Mouse (Mus musculus) megakaryocyte, adult 5-6 weeks (primary cell): Measurements from ENCODE around the gene Fes. TPM values are rescaled to one million over a fixed set of nuclear protein-coding genes. Genes with fewer than 3 reads are reported as not detected.
A peak's percentile ranks its signal among the peaks of the same experiment; 100 is the strongest.

Experiments used
- ATAC-seq: 2 replicates; pipeline ENCODE4 v1.8.0; 2016; ENCODE audit warnings: mild to moderate bottlenecking, inconsistent platforms; ENCODE audit not compliant: poor library complexity, severe bottlenecking
- total RNA-seq, 2 experiments: library from RNA; stranded (forward) in 1 of 2; stranded (reverse) in 1 of 2; fragments of 153-499, 151-499 nt in 1 of 2; fragments of 221-1000, 200-1000 nt in 1 of 2; gene quantifications; 2 replicates each; pipeline versions ENCODE4 v1.2.3 to v1.2.4; 2015 to 2017

Gene Fes
- total RNA-seq (2015) (260 and 265 TPM in 2 replicates), total RNA-seq (2017) (252 and 267 TPM in 2 replicates)

GRCm38 (mm10) chr7:80387633-80388543 is at the start of gene Fes:
Fes (minus strand) TSS chr7:80387946.
- peak; percentile 73 for ATAC-seq

GRCm38 (mm10) chr7:80436571-80436970 is 48.8 kb upstream of the Fes start:
- ATAC-seq: no peak

DNA sequence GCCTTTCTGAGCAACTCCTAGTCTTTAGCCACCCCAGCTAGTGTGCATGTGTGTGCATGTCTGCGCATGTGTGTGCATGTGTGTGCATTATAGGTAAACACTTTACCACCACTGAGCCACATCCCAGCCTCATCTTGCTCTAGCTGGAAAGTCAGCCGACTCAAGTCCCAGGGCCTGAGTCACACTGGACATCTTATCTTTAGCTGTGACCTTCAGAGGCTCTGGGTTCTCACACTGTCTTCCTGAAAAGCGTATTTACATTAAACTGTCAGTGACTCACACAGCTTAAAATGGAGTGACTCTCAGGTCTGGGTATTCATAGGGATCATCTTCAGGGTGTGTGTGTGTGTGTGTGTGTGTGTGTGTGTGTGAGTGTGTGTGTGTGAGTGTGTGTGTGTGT is 47.8 kb upstream of the Fes start:
- ATAC-seq: no peak

DNA sequence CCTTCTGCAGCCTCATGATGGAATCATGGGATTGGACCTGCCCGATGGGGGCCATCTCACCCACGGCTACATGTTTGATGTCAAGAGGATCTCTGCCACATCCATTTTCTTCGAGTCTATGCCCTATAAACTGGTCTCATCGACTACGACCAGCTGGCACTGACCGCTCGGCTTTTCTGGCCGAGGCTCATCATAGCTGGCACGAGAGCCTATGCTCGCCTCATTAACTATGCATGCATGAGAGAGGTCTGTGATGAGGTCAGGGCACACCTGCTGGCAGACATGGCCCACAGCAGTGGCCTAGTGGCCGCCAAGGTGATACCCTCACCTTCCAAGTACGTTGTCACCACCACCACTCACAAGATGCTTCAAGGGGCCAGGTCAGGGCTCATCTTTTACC is 41.9 kb upstream of the Fes start:
- ATAC-seq: no peak

GRCm38 (mm10) chr7:80427730-80428129 is 40.0 kb upstream of the Fes start:
- peak; percentile 62 for ATAC-seq

- ATAC-seq: peak; percentile 93
Measured at GRCm38 (mm10) chr7:80426363-80426762, 38.6 kb upstream of the Fes start.

- ATAC-seq: no peak
Measured at GRCm38 (mm10) chr7:80424722-80425121, 37.0 kb upstream of the Fes start.

DNA sequence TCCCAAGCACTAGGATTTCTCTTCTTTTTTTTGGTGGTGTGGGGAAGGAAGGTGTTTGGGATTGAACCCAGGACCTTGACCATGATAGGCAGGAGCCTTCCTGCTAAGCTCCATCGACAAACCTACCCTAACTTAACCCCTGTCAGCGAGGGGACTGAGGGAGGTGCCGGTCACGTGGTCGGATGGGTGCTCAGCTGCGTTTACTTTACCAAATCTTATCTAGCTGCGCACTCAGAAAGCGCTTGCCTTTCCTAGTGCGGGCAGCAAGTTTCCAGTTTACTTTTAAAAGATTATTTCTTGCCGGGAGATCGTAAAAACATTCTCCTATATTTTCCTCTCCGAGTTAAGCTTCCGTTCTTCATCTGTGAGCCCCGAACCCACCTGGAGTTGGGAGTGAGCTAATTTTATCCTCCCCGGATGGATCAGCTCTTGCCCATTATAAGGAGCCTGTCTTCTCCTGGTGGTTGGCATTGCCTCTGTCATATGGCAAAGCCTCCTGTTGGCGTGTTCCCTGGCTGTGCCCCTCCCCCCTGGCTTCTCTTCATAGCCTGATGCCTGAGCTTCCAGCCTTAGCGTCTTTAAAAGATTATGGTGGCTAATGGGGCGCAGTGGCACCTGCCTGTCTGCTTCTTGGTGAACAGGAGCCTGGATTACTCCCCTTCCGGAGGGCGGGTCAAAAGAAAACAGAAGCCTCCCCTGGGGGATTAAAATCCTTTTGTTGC is 35.2 kb upstream of the Fes start:
- no peak for ATAC-seq

GRCm38 (mm10) chr7:80421576-80421975 is 33.8 kb upstream of the Fes start:
- ATAC-seq: no peak

DNA sequence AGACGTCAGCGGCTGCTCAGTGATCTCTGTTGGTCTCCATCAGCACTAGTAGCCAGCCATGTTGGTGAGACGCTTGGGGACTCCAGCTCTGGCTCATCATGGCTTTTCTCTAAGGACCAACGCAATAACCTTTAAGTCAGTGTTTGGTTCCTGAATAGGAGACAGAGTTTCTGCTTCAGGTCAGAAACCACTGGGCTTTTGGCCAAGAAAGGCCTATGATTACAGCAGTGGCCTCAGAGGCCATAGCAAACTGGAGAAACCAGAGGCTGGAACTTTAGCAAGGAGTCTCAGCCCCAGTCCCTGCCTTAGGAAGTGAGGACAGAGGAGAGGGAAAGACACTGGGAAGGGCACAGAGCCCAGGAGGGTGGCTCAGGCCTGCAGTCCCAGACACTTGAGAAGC is 32.8 kb upstream of the Fes start:
- ATAC-seq: no peak

- no peak for ATAC-seq
Measured at GRCm38 (mm10) chr7:80419278-80419677, 31.5 kb upstream of the Fes start.

- ATAC-seq: no peak
Measured at GRCm38 (mm10) chr7:80418036-80418435, 30.3 kb upstream of the Fes start.

DNA sequence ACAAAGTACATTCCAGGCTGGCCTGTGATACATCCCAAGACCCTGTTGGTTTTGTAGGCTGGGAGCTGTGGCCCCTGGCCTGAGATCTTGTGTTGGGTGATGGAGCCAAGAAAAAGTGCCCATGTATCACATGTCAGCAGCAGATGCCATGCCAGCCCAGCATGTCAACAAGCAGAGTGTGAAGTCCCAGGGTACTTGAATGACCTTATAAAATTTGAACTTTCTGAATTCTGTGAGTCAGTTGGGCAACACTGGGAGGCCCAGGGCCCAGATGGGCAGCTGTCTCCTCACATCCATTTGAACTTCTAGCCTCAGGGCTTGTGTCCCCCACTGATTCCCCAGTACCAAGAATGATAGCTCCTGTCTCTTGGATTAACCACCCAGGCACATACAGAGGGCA is 29.9 kb upstream of the Fes start:
- no peak for ATAC-seq

GRCm38 (mm10) chr7:80416969-80417368 is 29.2 kb upstream of the Fes start:
- ATAC-seq: peak; percentile 74

DNA sequence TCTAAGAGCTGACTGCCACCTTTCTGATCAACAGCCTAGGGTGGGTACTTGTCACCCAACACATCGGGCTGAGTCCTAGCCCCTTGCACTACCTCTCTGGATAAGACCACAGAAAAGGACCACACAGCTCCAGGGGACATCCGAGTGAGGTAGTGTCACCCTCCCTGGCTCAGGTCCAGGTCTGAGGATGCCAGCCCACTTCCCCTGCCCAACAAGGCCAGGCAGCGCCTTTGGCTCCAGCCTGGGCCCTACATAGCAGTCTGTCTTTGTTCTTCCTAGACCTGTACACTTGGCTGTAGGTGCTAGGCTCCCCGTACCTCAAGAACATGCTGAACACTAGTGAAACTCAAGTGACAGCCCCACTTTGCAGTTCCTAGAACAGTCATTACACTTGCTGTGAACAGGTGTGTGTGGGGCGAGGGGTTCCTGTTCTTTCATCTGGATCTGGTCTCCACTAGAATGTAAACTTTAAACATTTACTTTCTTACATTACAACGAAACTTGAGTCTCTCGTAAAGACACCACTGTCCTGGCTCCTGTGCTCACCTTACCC is 26.6 kb upstream of the Fes start:
- ATAC-seq: peak; percentile 25; the same call in 1 of the 2 replicates

DNA sequence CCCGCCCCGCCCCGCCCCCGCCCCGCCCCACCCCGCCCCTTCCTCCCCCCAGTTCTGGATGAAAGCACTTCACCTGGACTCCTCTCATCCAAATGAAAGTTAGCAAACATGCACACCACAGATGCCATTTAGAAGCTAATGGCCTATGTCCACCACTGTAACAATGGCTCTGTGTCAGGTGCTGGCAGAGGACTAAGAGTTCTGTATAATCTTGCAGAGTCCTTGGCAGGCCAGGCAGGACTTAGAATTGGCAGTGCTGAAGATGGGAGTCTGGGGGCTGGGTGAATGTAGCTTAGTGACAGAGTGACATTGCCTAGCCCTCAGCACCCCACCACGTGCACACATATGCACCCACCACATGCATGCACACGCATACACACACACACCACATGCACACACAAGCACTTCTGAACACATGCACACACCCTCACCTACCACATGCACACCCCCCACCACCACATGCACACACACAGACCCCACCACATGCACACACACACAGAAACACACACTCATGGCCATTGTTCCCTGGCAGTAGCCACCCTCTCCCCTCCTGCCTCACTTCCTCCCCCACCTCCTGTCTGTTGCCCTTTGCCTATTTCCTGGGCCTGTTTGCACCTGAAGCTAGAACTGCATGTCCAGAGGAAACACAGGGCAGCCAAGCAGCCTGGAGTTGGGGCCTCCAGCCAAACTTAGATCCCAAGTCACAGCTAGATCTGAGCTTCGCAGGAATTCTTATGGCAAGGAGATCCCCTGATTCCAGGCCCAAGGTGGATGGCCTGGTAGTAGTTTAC is 26.0 kb upstream of the Fes start:
- ATAC-seq: no peak

DNA sequence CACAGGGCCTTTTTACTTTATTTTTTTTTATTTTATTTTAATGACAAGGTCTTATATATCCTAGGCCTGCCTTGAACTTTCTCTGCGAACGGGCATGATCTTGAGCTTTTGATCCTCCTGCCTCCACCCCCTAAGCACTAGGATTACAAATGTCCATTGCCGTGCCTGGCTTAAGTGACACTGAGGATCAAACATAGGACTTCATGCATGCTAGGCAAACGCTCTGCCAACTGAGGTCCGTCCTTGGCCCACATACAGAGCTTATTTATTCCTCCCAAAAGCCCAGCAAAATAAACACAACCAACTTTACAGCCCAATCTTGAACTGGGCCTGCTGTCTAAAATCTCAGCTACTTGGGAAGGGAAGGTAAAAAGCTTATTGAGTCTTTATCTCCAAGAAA is 25.0 kb upstream of the Fes start:
- ATAC-seq: no peak

DNA sequence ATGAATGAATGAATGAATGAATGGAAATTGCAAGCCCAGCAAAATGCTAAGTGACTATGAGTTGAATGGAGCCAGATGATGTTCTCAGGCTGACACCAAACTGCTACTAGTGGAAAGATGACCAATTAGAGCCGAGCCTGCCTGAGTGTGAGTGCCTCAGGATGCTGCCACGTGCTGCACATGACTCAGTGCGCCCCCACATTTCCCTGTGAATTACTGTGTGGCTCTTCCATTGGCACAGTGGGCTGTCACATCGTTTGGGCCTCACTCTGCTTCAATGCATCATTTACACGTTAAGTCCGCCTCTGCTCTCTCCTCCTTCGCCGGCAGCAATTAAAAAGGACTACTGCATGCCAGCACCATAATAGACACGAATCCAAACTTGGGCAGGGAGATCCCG is 24.5 kb upstream of the Fes start:
- ATAC-seq: no peak

GRCm38 (mm10) chr7:80410380-80410779 is 22.6 kb upstream of the Fes start:
- ATAC-seq: no peak

GRCm38 (mm10) chr7:80407712-80408111 is 20.0 kb upstream of the Fes start:
- no peak for ATAC-seq

DNA sequence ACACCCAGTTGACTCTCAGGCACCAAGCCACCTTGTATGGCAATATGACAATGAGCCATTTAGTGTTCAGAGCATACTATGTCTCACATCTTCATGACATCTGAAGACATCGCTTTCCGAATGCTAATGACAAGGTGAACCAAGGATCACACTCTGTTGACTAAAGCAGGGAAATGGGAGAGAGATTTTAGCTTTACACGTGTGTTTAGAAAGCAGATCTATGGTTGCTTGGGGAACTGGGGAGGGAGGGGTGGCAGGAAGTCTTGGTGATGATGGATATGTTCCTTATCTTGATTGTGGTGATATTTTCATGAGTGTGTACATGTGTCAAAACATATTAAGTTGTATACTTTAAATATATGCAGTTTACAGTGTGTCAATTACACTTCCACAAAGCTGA is 18.4 kb upstream of the Fes start:
- ATAC-seq: no peak
